Mouse (Mus musculus) spleen, adult 12 weeks (tissue): ENCODE data around the gene Map2k6.
A peak's percentile ranks its signal among the peaks of the same experiment; 100 is the strongest.

Experiments
- DNase-seq: peaks from one replicate; pipeline ENCODE4 v3.0.0; 2022; ENCODE audit warnings: low spot score

Map2k6 gene

GRCm38 (mm10) chr11:110405607-110406006 is 6.7 kb downstream of the Map2k6 start:
- no peak for DNase-seq

- DNase-seq, result no peak
These were observed 10.2 kb downstream of the Map2k6 start for GRCm38 (mm10) chr11:110409131-110409530.

- peak; percentile 20 for DNase-seq
These were observed 10.9 kb downstream of the Map2k6 start for GRCm38 (mm10) chr11:110409776-110410175.

GRCm38 (mm10) chr11:110411596-110411995 is 12.7 kb downstream of the Map2k6 start:
- no peak for DNase-seq

GRCm38 (mm10) chr11:110414263-110414662 is 15.3 kb downstream of the Map2k6 start:
- DNase-seq, result no peak

- DNase-seq, result no peak
These were observed 17.8 kb downstream of the Map2k6 start for GRCm38 (mm10) chr11:110416691-110417090.

- no peak for DNase-seq
These were observed 21.5 kb downstream of the Map2k6 start for GRCm38 (mm10) chr11:110420463-110420862.

GRCm38 (mm10) chr11:110426572-110427145 is 27.7 kb downstream of the Map2k6 start:
- no peak for DNase-seq

GRCm38 (mm10) chr11:110427159-110427561 is 28.2 kb downstream of the Map2k6 start:
- no peak for DNase-seq

- DNase-seq, result no peak
These were observed 30.1 kb downstream of the Map2k6 start for GRCm38 (mm10) chr11:110428999-110429398.

- DNase-seq, result no peak
These were observed 31.0 kb downstream of the Map2k6 start for GRCm38 (mm10) chr11:110429837-110430418.

GRCm38 (mm10) chr11:110435839-110436556 is 37.1 kb downstream of the Map2k6 start:
- DNase-seq, result no peak

GRCm38 (mm10) chr11:110436998-110437397 is 38.1 kb downstream of the Map2k6 start:
- no peak for DNase-seq

- DNase-seq, result no peak
These were observed 39.2 kb downstream of the Map2k6 start for GRCm38 (mm10) chr11:110438135-110438534.

- no peak for DNase-seq
These were observed 39.9 kb downstream of the Map2k6 start for GRCm38 (mm10) chr11:110438700-110439296.

- no peak for DNase-seq
These were observed 40.4 kb downstream of the Map2k6 start for GRCm38 (mm10) chr11:110439354-110439753.

- no peak for DNase-seq
These were observed 45.7 kb downstream of the Map2k6 start for GRCm38 (mm10) chr11:110444576-110444975.

- peak; percentile 50 for DNase-seq
These were observed 49.3 kb downstream of the Map2k6 start for GRCm38 (mm10) chr11:110448131-110448725.

- DNase-seq, result no peak
These were observed 49.8 kb downstream of the Map2k6 start for GRCm38 (mm10) chr11:110448726-110449161.

- DNase-seq, result no peak
These were observed 50.3 kb downstream of the Map2k6 start for GRCm38 (mm10) chr11:110449183-110449582.

- DNase-seq, result no peak
These were observed 51.3 kb downstream of the Map2k6 start for GRCm38 (mm10) chr11:110450091-110450757.

- DNase-seq, result no peak
These were observed 51.8 kb downstream of the Map2k6 start for GRCm38 (mm10) chr11:110450758-110451121.
